Mouse (Mus musculus) midbrain, embryonic 10.5 days (tissue): Measurements from ENCODE around the gene Ick. TPM values are rescaled to one million over a fixed set of nuclear protein-coding genes. Genes with fewer than 3 reads are reported as not detected.
"Not testable (repeated sequence)": the region's sequence is repeated elsewhere in the genome, so short reads cannot be mapped to it uniquely, and the experiment has no call there.

Experiments
- DNase-seq: peaks from one replicate; pipeline ENCODE4 v3.0.0-alpha.2; 2017; ENCODE audit warnings: low spot score
- H3K27ac ChIP-seq: fragments of 300-500 bp; sonication (generic); replicated peaks from 2 replicates; pipeline ENCODE4 v1.5.1; 2016; ENCODE audit warnings: mild to moderate bottlenecking
- H3K27me3 ChIP-seq: fragments of 300-500 bp; sonication (generic); 2 replicates; pipeline ENCODE4 v1.6.1; 2016; ENCODE audit warnings: low read depth, mild to moderate bottlenecking; ENCODE audit not compliant: poor library complexity, severe bottlenecking
- H3K36me3 ChIP-seq: fragments of 300-500 bp; sonication (generic); 2 replicates; pipeline ENCODE4 v1.6.1; 2016; ENCODE audit warnings: mild to moderate bottlenecking, moderate library complexity
- H3K4me1 ChIP-seq: fragments of 300-500 bp; sonication (generic); 2 replicates; pipeline ENCODE4 v1.6.1; 2016
- H3K4me3 ChIP-seq: fragments of 300-500 bp; sonication (generic); 2 replicates; pipeline ENCODE4 v1.5.1; 2016; ENCODE audit warnings: mild to moderate bottlenecking, moderate library complexity
- H3K9me3 ChIP-seq: fragments of 300-500 bp; sonication (generic); replicated peaks from 2 replicates; pipeline ENCODE4 v1.6.1; 2016; ENCODE audit warnings: mild to moderate bottlenecking
- WGBS: fragments of 180-500 bp; shearing (Covaris S2); methylation state at CpG from one replicate; pipeline ENCODE4 v1.1.7; 2016; 5-methylcytosine and 5-hydroxymethylcytosine counted together
- polyA plus RNA-seq: library from polyadenylated mRNA; unstranded; fragments of >200 nt; fragmentation: Nextera tagmentation; extraction: Ambion mirVana; gene quantifications from 2 replicates; pipeline ENCODE4 v1.2.1, GENCODE M21; 2016

The Ick gene
- polyA plus RNA-seq, 1 experiment from 2014 or later = 33.5 TPM

DNA sequence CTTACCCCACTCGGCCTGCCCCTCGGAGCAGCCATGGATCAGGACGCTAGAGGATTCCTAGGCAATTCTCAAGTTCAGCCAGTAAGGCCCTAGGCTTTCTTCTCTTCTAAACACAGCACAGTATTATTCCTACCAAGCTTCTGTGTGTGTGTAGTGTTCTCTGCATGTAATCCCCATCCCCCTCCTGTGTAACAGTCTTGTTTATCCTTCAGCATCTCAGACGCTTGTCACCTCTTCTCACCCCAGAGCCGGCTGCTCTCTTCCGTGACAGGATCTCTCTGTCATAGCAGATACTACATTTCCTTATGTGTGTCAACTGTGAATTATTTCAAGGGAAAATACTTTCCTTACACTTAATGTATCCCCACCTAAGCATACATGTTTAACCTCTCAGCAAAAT, 17.0 kb downstream of the Ick start:
- no peaks in the 10 kb centered on the region for H3K9me3 ChIP-seq
- no peak overlapping the region for H3K4me3 ChIP-seq
- H3K27me3 ChIP-seq = no peaks in the 10 kb centered on the region
- no peak for DNase-seq
- 84% methylated on average over 6 of the region's 6 CpGs for WGBS
- peaks cover 56% of the 10 kb centered on the region for H3K36me3 ChIP-seq
- H3K4me1 ChIP-seq = peaks cover 21% of the 10 kb centered on the region
- H3K27ac ChIP-seq = no peak overlapping the region; the same call in 1 of the 2 replicates

DNA sequence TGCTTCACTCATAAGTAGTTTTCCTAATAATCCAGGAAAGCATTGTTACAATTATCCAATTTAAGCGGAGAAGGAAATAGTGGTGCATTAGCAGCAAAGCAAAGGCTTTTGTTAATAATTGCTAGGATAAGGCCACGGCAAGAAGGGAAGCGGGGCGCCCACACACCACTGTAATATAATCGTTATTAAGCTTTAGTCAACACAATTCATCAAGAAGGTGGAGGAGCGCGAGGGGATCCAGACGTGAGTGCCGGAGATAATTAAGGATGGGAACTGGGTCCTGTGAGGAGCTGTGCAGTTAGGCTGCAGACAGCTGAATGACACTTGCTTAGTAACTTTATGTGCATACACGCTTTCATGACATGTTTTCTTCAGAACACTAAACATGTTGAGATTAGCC, 17.7 kb downstream of the Ick start:
- Histone ChIP-seq H3K4me1 (peaks cover 21% of the 10 kb centered on the region), H3K9me3 (no peaks in the 10 kb centered on the region), H3K4me3 (no peak overlapping the region), H3K36me3 (peaks cover 58% of the 10 kb centered on the region), H3K27me3 (no peaks in the 10 kb centered on the region), H3K27ac (no peak overlapping the region)
- 89% methylated on average over 10 of the region's 10 CpGs for WGBS
- DNase-seq = no peak

- Histone ChIP-seq H3K36me3 (peaks cover 94% of the 10 kb centered on the region), H3K4me3 (no peak overlapping the region)
- WGBS = 89% methylated on average over 7 of the region's 7 CpGs
These were observed 26.7 kb downstream of the Ick start for GRCm38 (mm10) chr9:78135658-78136057.

GRCm38 (mm10) chr9:78138044-78138676, 29.2 kb downstream of the Ick start:
- no peak overlapping the region for H3K27ac ChIP-seq
- no peaks in the 10 kb centered on the region for H3K27me3 ChIP-seq
- H3K4me3 ChIP-seq = no peak overlapping the region
- peaks cover 11% of the 10 kb centered on the region; the same call in 1 of the 2 replicates for H3K9me3 ChIP-seq
- no peaks in the 10 kb centered on the region for H3K4me1 ChIP-seq
- H3K36me3 ChIP-seq = peaks cover 94% of the 10 kb centered on the region
- 95% methylated on average over 9 of the region's 9 CpGs for WGBS
- no peak for DNase-seq

More at GRCm38 (mm10) chr9:78135658-78136057, 26.7 kb downstream of the Ick start:
- H3K27me3 ChIP-seq = no peaks in the 10 kb centered on the region
- no peak for DNase-seq
- no peaks in the 10 kb centered on the region for H3K9me3 ChIP-seq
- no peak overlapping the region for H3K27ac ChIP-seq
- no peaks in the 10 kb centered on the region for H3K4me1 ChIP-seq

DNA sequence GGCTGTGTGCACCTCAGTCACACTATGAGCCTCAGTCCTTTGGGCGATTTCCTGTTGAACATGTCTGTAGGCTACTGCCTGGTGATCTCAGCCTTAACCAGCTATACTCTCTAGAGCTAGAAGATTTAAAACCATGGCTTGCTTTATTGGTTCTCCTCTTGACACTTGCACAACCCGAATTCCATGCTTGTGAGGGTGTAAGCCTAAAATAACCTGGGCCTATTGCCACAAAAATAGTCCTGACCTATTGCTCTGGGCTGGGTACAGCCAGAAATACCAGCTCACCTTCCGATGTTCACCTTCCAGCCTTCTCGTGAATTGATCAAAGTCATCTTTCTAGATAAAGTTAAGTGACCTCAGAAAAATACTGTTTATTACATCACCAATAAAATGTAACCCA, 30.5 kb downstream of the Ick start:
- DNase-seq = no peak
- Histone ChIP-seq H3K4me1 (no peaks in the 10 kb centered on the region), H3K27me3 (no peaks in the 10 kb centered on the region), H3K9me3 (peaks cover 11% of the 10 kb centered on the region; the same call in 1 of the 2 replicates), H3K4me3 (no peak overlapping the region), H3K27ac (no peak overlapping the region), H3K36me3 (peaks cover 94% of the 10 kb centered on the region)
- 92% methylated on average over 4 of the region's 4 CpGs for whole genome bisulfite sequencing

DNA sequence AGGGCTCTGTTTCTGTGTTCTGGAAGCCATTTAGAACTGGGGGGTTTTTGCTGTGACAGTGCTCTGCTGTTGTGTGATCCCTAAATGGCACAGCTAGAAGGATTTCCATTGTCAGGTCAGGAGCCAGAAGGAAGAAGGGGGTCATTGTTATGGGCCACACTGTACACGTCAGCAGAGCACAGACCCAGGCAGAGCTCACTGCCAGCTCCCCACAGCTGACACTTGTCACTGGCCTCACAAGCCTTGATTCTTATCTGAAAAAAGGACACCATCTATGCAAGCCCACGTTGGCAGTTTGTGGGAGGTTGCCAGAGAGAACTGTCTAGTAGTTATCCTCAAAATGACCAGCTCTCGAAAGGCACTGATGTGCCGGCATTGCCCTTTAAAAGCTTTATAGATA, 37.1 kb downstream of the Ick start:
- Histone ChIP-seq H3K27ac (no peak overlapping the region), H3K36me3 (peaks cover 93% of the 10 kb centered on the region), H3K4me3 (no peak overlapping the region), H3K27me3 (no peaks in the 10 kb centered on the region), H3K4me1 (no peaks in the 10 kb centered on the region; the same call in 1 of the 2 replicates), H3K9me3 (peaks cover 11% of the 10 kb centered on the region; the same call in 1 of the 2 replicates)
- no peak for DNase-seq
- 79% methylated on average over 4 of the region's 4 CpGs for WGBS

- DNase-seq = no peak
- H3K4me3 ChIP-seq = no peak overlapping the region
- 84% methylated on average over 6 of the region's 6 CpGs for WGBS
- H3K4me1 ChIP-seq = no peaks in the 10 kb centered on the region; the same call in 1 of the 2 replicates
- H3K27ac ChIP-seq = no peak overlapping the region
- peaks cover 93% of the 10 kb centered on the region for H3K36me3 ChIP-seq
- peaks cover 7% of the 10 kb centered on the region; the same call in 1 of the 2 replicates for H3K9me3 ChIP-seq
- H3K27me3 ChIP-seq = no peaks in the 10 kb centered on the region
These were observed 37.6 kb downstream of the Ick start for GRCm38 (mm10) chr9:78146627-78147026.

DNA sequence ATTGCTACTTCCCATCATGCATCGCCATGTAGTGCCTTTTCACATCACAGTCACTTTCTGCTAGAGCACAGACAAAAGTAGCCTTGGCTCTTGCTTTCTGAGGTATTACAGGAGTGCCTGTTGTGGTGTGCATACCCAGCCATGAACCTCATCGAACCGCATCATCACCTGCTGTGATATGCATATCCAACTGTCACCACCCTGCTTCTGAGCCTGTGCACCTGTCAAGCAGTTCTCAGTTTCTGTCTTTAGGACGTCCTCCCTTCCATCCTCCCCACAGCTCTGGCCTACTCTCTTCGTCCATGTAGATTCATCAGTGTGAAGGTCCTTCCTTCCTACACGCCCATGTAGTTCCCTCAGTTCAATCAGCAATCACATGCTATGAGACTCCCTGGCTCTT, 39.2 kb downstream of the Ick start:
- no peak for DNase-seq
- WGBS = 92% methylated on average over 6 of the region's 6 CpGs
- Histone ChIP-seq H3K4me1 (no peaks in the 10 kb centered on the region; the same call in 1 of the 2 replicates), H3K4me3 (no peak overlapping the region), H3K36me3 (peaks cover 91% of the 10 kb centered on the region), H3K9me3 (no peaks in the 10 kb centered on the region), H3K27ac (no peak overlapping the region), H3K27me3 (no peaks in the 10 kb centered on the region)

- H3K27me3 ChIP-seq, H3K9me3 ChIP-seq, H3K4me1 ChIP-seq, H3K27ac ChIP-seq, DNase-seq, H3K4me3 ChIP-seq: not testable (repeated sequence)
- WGBS = 95% methylated on average over 2 of the region's 2 CpGs
- peaks cover 91% of the 10 kb centered on the region for H3K36me3 ChIP-seq
These were observed 40.8 kb downstream of the Ick start for GRCm38 (mm10) chr9:78149770-78150169.

- Histone ChIP-seq H3K4me1 (no peaks in the 10 kb centered on the region), H3K27ac (no peak overlapping the region), H3K27me3 (no peaks in the 10 kb centered on the region), H3K9me3 (no peaks in the 10 kb centered on the region), H3K4me3 (no peak overlapping the region), H3K36me3 (peaks cover 94% of the 10 kb centered on the region)
- no peak for DNase-seq
- 91% methylated on average over 11 of the region's 11 CpGs for WGBS
These were observed 45.4 kb downstream of the Ick start for GRCm38 (mm10) chr9:78154211-78154977.

DNA sequence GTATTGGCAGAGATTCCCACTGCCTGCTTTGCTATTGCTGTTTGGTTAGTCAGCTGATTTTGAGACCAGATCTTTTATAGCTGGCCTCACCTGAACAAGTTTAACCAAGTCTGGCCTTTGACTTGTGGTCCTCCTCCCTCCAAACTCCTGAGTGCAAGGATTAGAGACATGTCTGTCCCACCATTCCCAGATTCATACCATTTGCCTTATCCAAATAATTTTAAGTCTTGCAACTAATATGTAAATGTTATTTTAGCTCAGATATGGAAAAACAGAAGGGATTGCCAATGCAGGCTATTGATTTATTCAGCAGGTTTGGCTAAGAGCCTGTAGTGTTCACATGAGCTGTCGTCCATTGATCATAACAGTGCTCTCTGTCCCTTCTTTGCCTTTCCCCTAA, 48.2 kb downstream of the Ick start:
- H3K4me1 ChIP-seq = no peaks in the 10 kb centered on the region
- no peak overlapping the region for H3K4me3 ChIP-seq
- no peak overlapping the region for H3K27ac ChIP-seq
- no peak for DNase-seq
- 89% methylated on average over 1 of the region's 1 CpGs for WGBS
- H3K27me3 ChIP-seq = no peaks in the 10 kb centered on the region
- peaks cover 94% of the 10 kb centered on the region for H3K36me3 ChIP-seq
- H3K9me3 ChIP-seq = no peaks in the 10 kb centered on the region

DNA sequence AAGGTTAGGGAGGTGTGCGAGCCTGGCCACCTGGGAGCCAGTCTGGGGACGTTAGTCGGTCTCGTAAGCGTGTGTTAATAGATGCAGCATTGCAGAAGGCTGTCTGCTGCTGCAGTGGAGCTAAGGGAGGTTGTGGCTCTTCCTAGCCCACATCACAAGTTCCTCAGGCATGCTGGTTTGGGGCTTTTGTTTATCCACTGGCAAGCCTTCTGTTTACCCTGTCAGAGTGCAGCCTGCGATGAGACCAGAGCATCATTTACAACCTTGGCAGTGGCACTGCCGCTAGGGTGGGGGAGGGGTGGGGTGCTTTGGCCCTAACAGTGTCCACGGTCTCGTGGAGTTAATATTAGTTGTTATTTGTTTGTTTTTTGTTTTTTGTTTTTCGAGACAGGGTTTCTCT, 54.3 kb downstream of the Ick start:
- peaks cover 96% of the 10 kb centered on the region for H3K36me3 ChIP-seq

GRCm38 (mm10) chr9:78164741-78165140, 55.7 kb downstream of the Ick start:
- Histone ChIP-seq H3K36me3 (peaks cover 96% of the 10 kb centered on the region), H3K4me3 (no peak overlapping the region), H3K27ac (no peak overlapping the region), H3K4me1 (no peaks in the 10 kb centered on the region), H3K27me3 (no peaks in the 10 kb centered on the region), H3K9me3 (no peaks in the 10 kb centered on the region)
- no peak for DNase-seq
- WGBS = 92% methylated on average over 3 of the region's 3 CpGs

More for the DNA sequence above, 54.3 kb downstream of the Ick start:
- no peaks in the 10 kb centered on the region for H3K27me3 ChIP-seq
- no peaks in the 10 kb centered on the region for H3K9me3 ChIP-seq
- H3K4me1 ChIP-seq = no peaks in the 10 kb centered on the region
- WGBS = 88% methylated on average over 10 of the region's 10 CpGs
- no peak overlapping the region for H3K27ac ChIP-seq
- DNase-seq = no peak
- H3K4me3 ChIP-seq = no peak overlapping the region
